Comparison of ENCODE assay signal across 11 mouse cellular contexts in the genomic region with DNA sequence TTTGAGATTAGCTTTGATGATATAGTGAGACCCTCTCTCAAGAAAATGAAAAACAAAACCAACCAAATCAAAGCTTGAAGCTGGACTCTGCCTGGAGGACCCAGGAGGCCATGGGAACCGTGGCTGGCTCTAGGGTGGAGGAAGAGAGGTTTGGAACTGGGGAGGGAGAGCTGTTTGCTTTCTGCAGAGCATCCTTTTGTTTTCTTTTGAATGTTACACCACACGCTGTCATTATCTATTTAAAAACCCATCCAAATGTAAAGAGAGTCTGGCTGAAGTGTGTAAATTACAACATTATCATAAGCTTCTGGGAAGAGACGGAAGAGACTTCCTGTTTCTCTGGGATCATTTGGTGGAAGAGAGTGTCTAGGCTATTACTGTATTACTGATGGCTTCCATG. TPM values are rescaled to one million over a fixed set of nuclear protein-coding genes. Genes with fewer than 3 reads are reported as not detected.
DNase-seq lines count a peak whose midpoint lies in the region; ATAC-seq and TF ChIP-seq lines count a peak whose summit lies in the region.
"Had no signal": no experiment of that assay in that cellular context is flagged by ENCODE, and none has a peak within 500 bp of the region (broad histone marks: within the 10 kb centered on the region; RNA-seq: fewer than 3 reads in every experiment).

No protein-coding gene starts in this region.

- H3K4me1 ChIP-seq in heart, adult 2 months (ENCODE audit: control insufficient read depth, insufficient read depth, low read length) = peaks cover 39% of the 10 kb centered on the region
- peaks cover 93% of the 10 kb centered on the region for H3K4me1 ChIP-seq in kidney, embryonic 15.5 days
- H3K4me1 ChIP-seq in liver, embryonic 12.5 days = peaks cover 55% of the 10 kb centered on the region

- no peak overlapping the region for H3K4me3 ChIP-seq in heart, adult 2 months
- H3K4me3 ChIP-seq in kidney, embryonic 15.5 days (replicated peaks) = no peak overlapping the region
- H3K4me3 ChIP-seq in liver, embryonic 12.5 days = no peak overlapping the region
- H3K4me3 ChIP-seq: forebrain, embryonic 10.5 days had no signal

- H3K27ac ChIP-seq in heart, adult 2 months = peak overlapping the region; percentile 75
- peak overlapping the region; percentile 84 for H3K27ac ChIP-seq in kidney, embryonic 15.5 days
- H3K27ac ChIP-seq in liver, embryonic 12.5 days = peak overlapping the region; percentile 57
- H3K27ac ChIP-seq: forebrain, embryonic 10.5 days had no signal

- no peak for DNase-seq in heart, adult 2 months
- no peak for DNase-seq in heart, adult 9 months (ENCODE audit: low spot score in 2 of 2)
- no peak for DNase-seq in kidney, postnatal 4 days
- peak; percentile 79 for DNase-seq in R1 (ENCODE audit: low read depth, low spot score)
- no peak for DNase-seq in cerebellum, postnatal 14 days
- DNase-seq in natural killer cell, adult 2 months (ENCODE audit: low spot score in 2 of 2) = no peak
- DNase-seq: adrenal gland, adult 8-10 months; thymus, adult 18-20 months had no signal

- no peaks in the 10 kb centered on the region for H3K9me3 ChIP-seq in kidney, embryonic 15.5 days (replicated peaks)
- no peaks in the 10 kb centered on the region for H3K9me3 ChIP-seq in liver, embryonic 12.5 days (replicated peaks)
- H3K9me3 ChIP-seq: forebrain, embryonic 10.5 days had no signal

- no peak for TF ChIP-seq POLR2A in heart, adult 2 months (IDR thresholded peaks at IDR 0.05; ENCODE audit: insufficient read depth, low read depth, low read length)

- no peak for TF ChIP-seq CTCF in heart, adult 2 months (IDR thresholded peaks at IDR 0.05)

- no peaks in the 10 kb centered on the region; the same call in 1 of the 2 replicates for H3K36me3 ChIP-seq in heart, adult 2 months (ENCODE audit: control insufficient read depth, insufficient read depth, low read length)
- peaks cover 4% of the 10 kb centered on the region; the same call in 1 of the 2 replicates for H3K36me3 ChIP-seq in kidney, embryonic 15.5 days
- no peaks in the 10 kb centered on the region for H3K36me3 ChIP-seq in liver, embryonic 12.5 days

- no peaks in the 10 kb centered on the region for H3K27me3 ChIP-seq in heart, adult 2 months (ENCODE audit: control insufficient read depth, insufficient read depth, low read length)
- no peaks in the 10 kb centered on the region for H3K27me3 ChIP-seq in kidney, embryonic 15.5 days
- no peaks in the 10 kb centered on the region for H3K27me3 ChIP-seq in liver, embryonic 12.5 days (replicated peaks)

- peaks cover 1% of the 10 kb centered on the region for H3K79me2 ChIP-seq in heart, adult 2 months (replicated peaks; ENCODE audit: control insufficient read depth, insufficient read depth, low read length)

- 41% methylated on average over 3 of the region's 3 CpGs for WGBS in heart, adult 2 months
- WGBS in kidney, embryonic 15.5 days = 51% methylated on average over 3 of the region's 3 CpGs
- WGBS in liver, embryonic 12.5 days (ENCODE audit: insufficient replicate concordance) = 60% methylated on average over 3 of the region's 3 CpGs

- TF ChIP-seq EP300 in heart, adult 2 months (IDR thresholded peaks at IDR 0.05; ENCODE audit: insufficient read depth, low read depth, low read length) = no peak

- H3K9ac ChIP-seq in heart, adult 2 months (ENCODE audit: low read depth, low read length) = no peak overlapping the region
- H3K9ac ChIP-seq in kidney, embryonic 15.5 days = no peak overlapping the region
- no peak overlapping the region for H3K9ac ChIP-seq in liver, embryonic 12.5 days

- no peak overlapping the region for H3K4me2 ChIP-seq in kidney, embryonic 15.5 days
- H3K4me2 ChIP-seq in liver, embryonic 12.5 days = no peak overlapping the region

- ATAC-seq in kidney, embryonic 15.5 days (replicated peaks; ENCODE audit: low FRiP score) = no peak
- ATAC-seq in liver, embryonic 12.5 days = no peak

- intact Hi-C loops in heart, adult 2 months (cut with DNase I) = no loop called here

RNA-seq across cellular contexts. Expression of a gene that starts 43.1 kb away (rescaled TPM):
- 10 to 100 TPM; 30.6 to 31.7 TPM for total RNA-seq in heart, adult 2 months (2021)
- 29.0 and 31.1 TPM in 2 replicates for polyA plus RNA-seq in heart, adult 2 months (2012; rRNA removed)
- 46.0 and 47.6 TPM in 2 replicates for polyA plus RNA-seq in kidney, embryonic 15.5 days (2015; fragmentation: Nextera tagmentation; extraction: Ambion mirVana)
- polyA plus RNA-seq in liver, embryonic 12.5 days (2016; fragmentation: Nextera tagmentation; extraction: Ambion mirVana) = 15.6 and 15.9 TPM in 2 replicates
